Mouse (Mus musculus): ENCODE results near the gene Serpina1e. TPM values are rescaled to one million over a fixed set of nuclear protein-coding genes. Genes with fewer than 3 reads are reported as not detected.

Serpina1e gene
- polyA plus RNA-seq (2015; fragmentation: Nextera tagmentation; extraction: Ambion mirVana) = 377 and 507 TPM in 2 replicates

- Histone ChIP-seq H3K27me3 (no peaks in the 10 kb centered on the region), H3K9me3 (replicated peaks) (no peaks in the 10 kb centered on the region), H3K36me3 (replicated peaks) (no peaks in the 10 kb centered on the region), H3K4me2 (no peak within 1 kb of the TSS), H3K4me1 (replicated peaks) (no peaks in the 10 kb centered on the region; the same call in 1 of the 2 replicates), H3K9ac (no peak within 1 kb of the TSS), H3K27ac (replicated peaks) (no peak within 1 kb of the TSS), H3K4me3 (replicated peaks) (no peak within 1 kb of the TSS)
- WGBS (ENCODE audit: insufficient replicate concordance) = 63% methylated on average over 3 of the region's 3 CpGs
- no peak for ATAC-seq (ENCODE audit: insufficient read depth)
These were observed at the start of gene Serpina1e for GRCm38 (mm10) chr12:103958798-103959197. TSS of gene Serpina1e (minus strand) at chr12:103958975.

DNA sequence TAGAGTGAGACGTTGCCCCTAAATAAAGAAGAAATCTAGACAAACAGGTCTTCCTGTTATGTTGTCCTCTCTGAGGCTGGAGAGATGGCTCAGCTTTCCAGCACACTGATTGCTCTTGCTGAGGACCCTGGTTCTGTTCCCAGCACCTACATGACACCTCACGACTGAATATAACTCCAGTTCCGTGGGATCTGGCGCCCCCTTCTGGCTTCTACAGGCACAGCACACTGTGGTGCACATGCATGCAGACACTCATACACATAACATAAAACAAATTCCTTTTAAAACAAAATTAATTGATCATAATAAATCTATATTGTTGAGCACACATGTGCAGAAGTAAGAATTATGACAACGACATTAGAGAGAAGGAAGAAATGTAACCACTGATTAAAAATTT, 45.9 kb upstream of the Serpina1e start:
- H3K4me3 ChIP-seq (replicated peaks) = no peak overlapping the region
- no peak overlapping the region for H3K4me2 ChIP-seq
- H3K27ac ChIP-seq (replicated peaks) = no peak overlapping the region
- no peaks in the 10 kb centered on the region for H3K9me3 ChIP-seq (replicated peaks)
- 55% methylated on average over 5 of the region's 5 CpGs for WGBS (ENCODE audit: insufficient replicate concordance)
- no peaks in the 10 kb centered on the region; the same call in 1 of the 2 replicates for H3K4me1 ChIP-seq (replicated peaks)
- H3K27me3 ChIP-seq = no peaks in the 10 kb centered on the region
- no peak for ATAC-seq (ENCODE audit: insufficient read depth)
- H3K9ac ChIP-seq = no peak overlapping the region
- H3K36me3 ChIP-seq (replicated peaks) = no peaks in the 10 kb centered on the region

DNA sequence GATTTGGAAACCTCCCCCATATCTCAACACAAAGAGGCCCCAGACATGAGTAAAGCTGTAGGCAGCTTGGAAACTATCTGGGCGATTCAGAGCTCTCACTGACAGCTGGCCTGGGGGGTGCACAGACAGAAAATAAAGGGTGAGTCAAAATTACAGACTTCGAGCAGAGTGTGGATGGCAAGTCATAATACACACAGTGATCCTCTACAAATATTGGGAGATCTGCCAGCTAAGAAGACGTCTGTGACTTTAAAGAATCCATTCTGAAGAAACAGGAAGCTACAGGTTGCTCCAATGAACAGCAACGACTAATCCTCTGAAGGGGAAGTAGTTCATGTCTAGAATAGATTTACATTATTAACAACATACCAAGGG, 44.5 kb upstream of the Serpina1e start:
- H3K4me1 ChIP-seq (replicated peaks) = no peaks in the 10 kb centered on the region; the same call in 1 of the 2 replicates
- no peaks in the 10 kb centered on the region for H3K9me3 ChIP-seq (replicated peaks)
- H3K4me2 ChIP-seq = no peak overlapping the region
- H3K27ac ChIP-seq (replicated peaks) = no peak overlapping the region
- no peak for ATAC-seq (ENCODE audit: insufficient read depth)
- H3K27me3 ChIP-seq = no peaks in the 10 kb centered on the region
- WGBS (ENCODE audit: insufficient replicate concordance) = 23% methylated on average over 4 of the region's 4 CpGs
- no peaks in the 10 kb centered on the region for H3K36me3 ChIP-seq (replicated peaks)
- H3K4me3 ChIP-seq (replicated peaks) = no peak overlapping the region
- H3K9ac ChIP-seq = no peak overlapping the region

DNA sequence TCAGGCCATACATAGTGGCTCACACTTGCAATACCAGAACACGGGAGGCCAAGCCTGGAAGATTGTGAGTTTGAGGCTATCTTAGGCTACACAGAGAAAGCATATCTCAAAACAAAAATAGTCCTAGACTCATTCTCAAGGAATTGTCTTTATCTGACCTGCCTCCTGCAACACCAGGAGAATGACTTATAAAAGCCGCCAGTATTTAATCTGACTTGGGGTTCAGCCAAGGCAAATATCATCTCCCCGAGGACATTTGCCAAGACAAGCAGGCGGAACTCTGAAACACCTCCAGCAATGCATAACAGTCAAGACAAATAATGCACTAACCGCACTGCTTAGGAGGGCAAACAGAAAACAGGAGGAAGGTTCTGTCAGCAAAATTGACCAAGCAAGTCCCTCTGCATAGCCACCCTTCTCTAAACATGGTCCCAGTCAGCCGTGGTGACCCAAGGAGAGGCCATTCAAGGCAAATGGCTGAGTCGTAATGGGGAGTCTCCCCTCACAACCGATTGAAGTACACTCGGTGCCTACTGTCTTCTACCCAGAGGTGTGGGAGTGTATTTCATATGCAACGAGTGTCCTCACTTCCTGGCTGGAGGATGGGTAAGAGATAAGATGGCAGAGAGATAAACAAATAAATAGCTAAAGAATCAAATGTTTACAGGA, 43.9 kb upstream of the Serpina1e start:
- no peaks in the 10 kb centered on the region; the same call in 1 of the 2 replicates for H3K4me1 ChIP-seq (replicated peaks)
- 52% methylated on average over 10 of the region's 10 CpGs for WGBS (ENCODE audit: insufficient replicate concordance)
- H3K27ac ChIP-seq (replicated peaks) = no peak overlapping the region
- H3K4me3 ChIP-seq (replicated peaks) = no peak overlapping the region
- no peak for ATAC-seq (ENCODE audit: insufficient read depth)
- no peak overlapping the region for H3K9ac ChIP-seq
- no peaks in the 10 kb centered on the region for H3K9me3 ChIP-seq (replicated peaks)
- H3K27me3 ChIP-seq = no peaks in the 10 kb centered on the region
- no peaks in the 10 kb centered on the region for H3K36me3 ChIP-seq (replicated peaks)
- H3K4me2 ChIP-seq = no peak overlapping the region

DNA sequence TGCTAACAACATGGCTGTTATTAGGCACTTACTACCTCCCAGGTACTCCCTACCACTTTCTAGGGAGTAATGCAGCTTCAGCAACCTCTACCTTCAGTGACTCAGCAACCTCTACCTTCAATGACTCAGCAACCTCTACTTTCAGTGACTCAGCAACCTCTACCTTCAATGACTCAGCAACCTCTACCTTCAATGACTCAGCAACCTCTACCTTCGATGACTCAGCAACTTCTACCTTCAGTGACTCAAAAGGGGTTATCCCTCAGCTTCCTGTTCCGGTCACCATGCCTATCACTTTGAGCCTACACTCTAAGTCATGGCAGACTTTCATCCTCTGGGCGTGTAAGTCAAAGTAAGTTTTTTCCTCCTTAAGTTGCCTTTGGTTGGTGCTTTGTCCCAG, 41.8 kb upstream of the Serpina1e start:
- H3K27me3 ChIP-seq = no peaks in the 10 kb centered on the region
- H3K9ac ChIP-seq = no peak overlapping the region
- no peak for ATAC-seq (ENCODE audit: insufficient read depth)
- H3K4me3 ChIP-seq (replicated peaks) = no peak overlapping the region
- H3K4me2 ChIP-seq = no peak overlapping the region
- H3K36me3 ChIP-seq (replicated peaks) = no peaks in the 10 kb centered on the region
- no peaks in the 10 kb centered on the region for H3K9me3 ChIP-seq (replicated peaks)
- H3K27ac ChIP-seq (replicated peaks) = no peak overlapping the region
- WGBS (ENCODE audit: insufficient replicate concordance) = 63% methylated on average over 3 of the region's 3 CpGs
- H3K4me1 ChIP-seq (replicated peaks) = no peaks in the 10 kb centered on the region; the same call in 1 of the 2 replicates

DNA sequence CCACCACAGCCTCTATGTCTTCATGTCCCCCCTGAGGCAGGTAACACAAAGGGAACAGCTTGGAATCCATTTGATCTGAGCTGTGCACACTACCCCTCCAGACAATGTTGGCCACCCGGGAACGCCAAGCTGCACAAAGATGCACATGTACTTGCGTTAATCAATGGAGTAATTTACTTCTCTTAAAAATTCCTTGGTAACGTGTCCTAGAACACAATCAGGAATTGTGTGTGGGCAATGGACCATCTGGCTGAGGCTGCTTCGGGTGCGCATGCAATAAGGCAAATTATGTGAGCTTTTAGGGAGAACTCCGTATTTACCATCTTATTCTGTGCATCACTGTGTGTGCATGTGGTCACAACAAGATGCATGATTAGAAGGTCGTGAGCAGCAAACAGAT, 40.8 kb upstream of the Serpina1e start:
- no peaks in the 10 kb centered on the region for H3K9me3 ChIP-seq (replicated peaks)

GRCm38 (mm10) chr12:103996513-103996912, 37.7 kb upstream of the Serpina1e start:
- Histone ChIP-seq H3K4me1 (replicated peaks) (no peaks in the 10 kb centered on the region), H3K4me2 (no peak overlapping the region), H3K9ac (no peak overlapping the region), H3K9me3 (replicated peaks) (no peaks in the 10 kb centered on the region), H3K27ac (replicated peaks) (no peak overlapping the region), H3K27me3 (no peaks in the 10 kb centered on the region), H3K36me3 (replicated peaks) (no peaks in the 10 kb centered on the region), H3K4me3 (replicated peaks) (no peak overlapping the region)
- no peak for ATAC-seq (ENCODE audit: insufficient read depth)
- 58% methylated on average over 2 of the region's 2 CpGs for WGBS (ENCODE audit: insufficient replicate concordance)

More for the DNA sequence above, 40.8 kb upstream of the Serpina1e start:
- Histone ChIP-seq H3K36me3 (replicated peaks) (no peaks in the 10 kb centered on the region), H3K27ac (replicated peaks) (no peak overlapping the region), H3K4me3 (replicated peaks) (no peak overlapping the region), H3K4me2 (no peak overlapping the region), H3K4me1 (replicated peaks) (no peaks in the 10 kb centered on the region; the same call in 1 of the 2 replicates), H3K27me3 (no peaks in the 10 kb centered on the region), H3K9ac (no peak overlapping the region)
- WGBS (ENCODE audit: insufficient replicate concordance) = 71% methylated on average over 8 of the region's 8 CpGs
- no peak for ATAC-seq (ENCODE audit: insufficient read depth)

- Histone ChIP-seq H3K9ac (no peak overlapping the region), H3K27ac (replicated peaks) (no peak overlapping the region)
- WGBS (ENCODE audit: insufficient replicate concordance) = 32% methylated on average over 5 of the region's 5 CpGs
These were observed 36.7 kb upstream of the Serpina1e start for GRCm38 (mm10) chr12:103995292-103996072.

DNA sequence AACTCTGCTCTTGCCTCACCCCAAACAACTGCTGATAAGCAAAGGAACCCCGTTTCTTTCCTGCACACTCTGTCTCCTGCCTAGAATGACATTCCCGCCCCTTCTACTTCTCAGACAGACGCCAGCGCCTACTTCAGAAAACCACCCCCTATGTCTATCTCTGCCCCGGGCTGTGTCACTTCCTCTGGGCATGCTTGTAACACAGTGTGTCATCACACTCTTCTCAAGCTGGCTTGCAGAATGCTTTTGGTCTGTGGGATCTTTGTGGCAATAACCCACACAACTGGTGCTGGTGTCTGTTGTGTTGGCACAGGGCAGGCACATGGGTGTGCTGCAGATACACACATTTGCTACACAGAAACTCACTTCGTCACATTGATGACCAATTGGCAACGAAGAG, 34.2 kb upstream of the Serpina1e start:
- WGBS (ENCODE audit: insufficient replicate concordance) = 40% methylated on average over 7 of the region's 7 CpGs
- no peak overlapping the region for H3K27ac ChIP-seq (replicated peaks)

More at GRCm38 (mm10) chr12:103995292-103996072, 36.7 kb upstream of the Serpina1e start:
- Histone ChIP-seq H3K4me2 (no peak overlapping the region), H3K36me3 (replicated peaks) (no peaks in the 10 kb centered on the region), H3K4me3 (replicated peaks) (no peak overlapping the region), H3K27me3 (no peaks in the 10 kb centered on the region), H3K4me1 (replicated peaks) (no peaks in the 10 kb centered on the region), H3K9me3 (replicated peaks) (no peaks in the 10 kb centered on the region)
- ATAC-seq (ENCODE audit: insufficient read depth) = no peak

DNA sequence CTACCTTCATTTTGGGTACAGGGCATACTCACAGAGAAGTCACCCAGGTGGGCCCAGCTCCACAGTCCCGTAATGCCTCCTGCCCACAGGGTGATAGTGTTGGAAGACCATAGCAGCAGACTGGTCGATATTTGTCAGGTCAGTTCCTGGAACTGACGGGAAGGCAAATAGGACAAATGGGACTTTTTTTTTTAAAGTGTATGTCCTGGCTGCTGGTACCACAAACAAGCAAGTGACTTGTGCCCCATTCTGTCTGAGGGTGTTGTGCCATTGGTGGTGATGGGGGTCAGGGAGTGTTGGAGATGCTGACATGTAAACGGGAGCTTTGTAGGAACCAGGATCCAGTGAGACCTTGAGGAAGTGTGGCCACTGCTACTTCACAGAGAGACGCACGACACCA, 31.1 kb upstream of the Serpina1e start, which contains the start of gene Serpina11:
Gene Serpina11 (minus strand): TSS at position 101 of the 400 bp plus-strand sequence.
- Histone ChIP-seq H3K4me3 (replicated peaks) (no peak within 1 kb of the TSS), H3K9me3 (replicated peaks) (no peaks in the 10 kb centered on the region), H3K27ac (replicated peaks) (peak within 1 kb of the TSS; percentile 73), H3K27me3 (no peaks in the 10 kb centered on the region), H3K4me1 (replicated peaks) (no peaks in the 10 kb centered on the region; the same call in 1 of the 2 replicates), H3K36me3 (replicated peaks) (no peaks in the 10 kb centered on the region), H3K4me2 (no peak within 1 kb of the TSS; the same call in 1 of the 2 replicates), H3K9ac (no peak within 1 kb of the TSS)
- no peak for ATAC-seq (ENCODE audit: insufficient read depth)
- 59% methylated on average over 6 of the region's 6 CpGs for WGBS (ENCODE audit: insufficient replicate concordance)

More for the DNA sequence above, 34.2 kb upstream of the Serpina1e start:
- Histone ChIP-seq H3K9me3 (replicated peaks) (no peaks in the 10 kb centered on the region), H3K4me3 (replicated peaks) (no peak overlapping the region), H3K4me2 (no peak overlapping the region), H3K9ac (no peak overlapping the region), H3K27me3 (no peaks in the 10 kb centered on the region), H3K4me1 (replicated peaks) (no peaks in the 10 kb centered on the region; the same call in 1 of the 2 replicates), H3K36me3 (replicated peaks) (no peaks in the 10 kb centered on the region)
- ATAC-seq (ENCODE audit: insufficient read depth) = no peak

DNA sequence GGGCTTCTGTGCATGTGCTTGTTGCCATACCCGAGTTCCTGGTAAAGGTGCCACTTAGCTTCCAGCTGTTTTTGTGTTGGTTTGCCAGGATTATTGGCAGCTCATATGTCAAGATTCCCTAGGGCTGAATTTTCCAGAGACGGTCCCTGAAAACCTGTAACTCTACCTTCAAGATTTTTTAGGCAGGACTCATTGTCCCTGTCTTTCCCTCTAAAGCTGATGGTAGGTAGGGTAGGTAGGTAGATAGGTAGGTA, 30.7 kb upstream of the Serpina1e start:
- H3K9me3 ChIP-seq (replicated peaks) = no peaks in the 10 kb centered on the region
- no peak for ATAC-seq (ENCODE audit: insufficient read depth)
- 40% methylated on average over 2 of the region's 2 CpGs for WGBS (ENCODE audit: insufficient replicate concordance)
- H3K4me1 ChIP-seq (replicated peaks) = no peaks in the 10 kb centered on the region; the same call in 1 of the 2 replicates
- peak overlapping the region; percentile 67 for H3K27ac ChIP-seq (replicated peaks)
- no peaks in the 10 kb centered on the region for H3K36me3 ChIP-seq (replicated peaks)
- no peak overlapping the region for H3K4me3 ChIP-seq (replicated peaks)
- no peak overlapping the region for H3K9ac ChIP-seq
- H3K4me2 ChIP-seq = no peak overlapping the region; the same call in 1 of the 2 replicates
- no peaks in the 10 kb centered on the region for H3K27me3 ChIP-seq

Measured in liver, embryonic 15.5 days (tissue).